Mouse (Mus musculus): ENCODE results near the gene Ptprb.

DNA sequence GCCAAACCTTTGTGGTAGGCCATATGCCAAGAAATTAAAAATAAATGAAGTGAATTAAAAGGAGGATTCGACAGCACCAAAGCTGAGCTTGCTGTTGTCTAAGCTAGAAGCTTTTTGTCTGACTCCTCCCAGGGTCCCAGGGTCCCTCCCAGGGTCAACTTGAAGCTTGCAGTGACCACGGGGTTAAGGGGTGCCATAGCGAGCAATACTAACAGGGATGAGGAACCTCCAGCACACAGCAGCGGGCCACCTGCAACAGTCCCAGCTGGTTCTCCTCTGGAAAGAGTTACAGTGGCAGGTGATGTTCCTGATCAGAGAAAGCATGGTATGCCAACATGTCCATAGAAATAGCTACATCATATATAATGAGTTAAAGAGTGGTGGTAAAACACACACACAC, 109.1 kb downstream of the Ptprb start:
- TF ChIP-seq CTCF (IDR thresholded peaks at IDR 0.05; ENCODE audit: low read depth) = no peak
- TF ChIP-seq EP300 (optimal IDR thresholded peaks at IDR 0.05) = no peak

All from stomach, postnatal 0 days (tissue).